Mouse (Mus musculus): ENCODE results near the gene Eps15. TPM values are rescaled to one million over a fixed set of nuclear protein-coding genes. Genes with fewer than 3 reads are reported as not detected.

The Eps15 gene
- total RNA-seq, 2 experiments from 2014 or later = 67.6 to 83.7 TPM

- no peak for DNase-seq
- Histone ChIP-seq H3K27ac (no peak overlapping the region), H3K4me3 (no peak overlapping the region)
- no peak for TF ChIP-seq CTCF (IDR thresholded peaks at IDR 0.05)
- intact Hi-C loops (cut with DNase I) = no loop called here
Observed at GRCm38 (mm10) chr4:109407701-109408485, 127.8 kb downstream of the Eps15 start.

GRCm38 (mm10) chr4:109410681-109411376 lies 130.8 kb downstream of the Eps15 start:
- Histone ChIP-seq H3K4me3 (no peak overlapping the region), H3K27ac (no peak overlapping the region)
- DNase-seq = no peak
- TF ChIP-seq CTCF (IDR thresholded peaks at IDR 0.05) = no peak
- intact Hi-C loops (cut with DNase I) = no loop called here

- no peak for DNase-seq
- intact Hi-C loops (cut with DNase I) = no loop called here
- no peak overlapping the region for H3K4me3 ChIP-seq
- no peak for TF ChIP-seq CTCF (IDR thresholded peaks at IDR 0.05)
- H3K27ac ChIP-seq = no peak overlapping the region
Observed at GRCm38 (mm10) chr4:109411377-109411967, 131.4 kb downstream of the Eps15 start.

GRCm38 (mm10) chr4:109412233-109412632 lies 132.2 kb downstream of the Eps15 start:
- H3K27ac ChIP-seq = no peak overlapping the region
- no peak for DNase-seq
- TF ChIP-seq CTCF (IDR thresholded peaks at IDR 0.05) = no peak
- H3K4me3 ChIP-seq = no peak overlapping the region
- intact Hi-C loops (cut with DNase I) = no loop called here

GRCm38 (mm10) chr4:109417998-109418397 lies 137.9 kb downstream of the Eps15 start:
- H3K27ac ChIP-seq = no peak overlapping the region
- intact Hi-C loops (cut with DNase I) = no loop called here
- no peak for TF ChIP-seq CTCF (IDR thresholded peaks at IDR 0.05)
- DNase-seq = no peak
- no peak overlapping the region for H3K4me3 ChIP-seq

- H3K27ac ChIP-seq = no peak overlapping the region
- H3K4me3 ChIP-seq = no peak overlapping the region
- TF ChIP-seq CTCF (IDR thresholded peaks at IDR 0.05) = no peak
- intact Hi-C loops (cut with DNase I) = no loop called here
- no peak for DNase-seq
Observed at GRCm38 (mm10) chr4:109419017-109419416, 138.9 kb downstream of the Eps15 start.

- H3K4me3 ChIP-seq = no peak overlapping the region
- no peak for DNase-seq
- H3K27ac ChIP-seq = no peak overlapping the region
- intact Hi-C loops (cut with DNase I) = no loop called here
- TF ChIP-seq CTCF (IDR thresholded peaks at IDR 0.05) = no peak
Observed at GRCm38 (mm10) chr4:109419563-109419962, 139.5 kb downstream of the Eps15 start.

- intact Hi-C loops (cut with DNase I) = no loop called here
- peak; percentile 37 for TF ChIP-seq CTCF (IDR thresholded peaks at IDR 0.05)
- Histone ChIP-seq H3K27ac (no peak overlapping the region), H3K4me3 (no peak overlapping the region)
- DNase-seq = no peak
Observed at GRCm38 (mm10) chr4:109420138-109420795, 140.2 kb downstream of the Eps15 start.

GRCm38 (mm10) chr4:109421608-109422007 lies 141.5 kb downstream of the Eps15 start:
- no peak for DNase-seq
- Histone ChIP-seq H3K27ac (no peak overlapping the region), H3K4me3 (no peak overlapping the region)
- intact Hi-C loops (cut with DNase I) = no loop called here
- TF ChIP-seq CTCF (IDR thresholded peaks at IDR 0.05) = no peak

- no peak for DNase-seq
- no peak for TF ChIP-seq CTCF (IDR thresholded peaks at IDR 0.05)
- Histone ChIP-seq H3K4me3 (no peak overlapping the region), H3K27ac (no peak overlapping the region)
- intact Hi-C loops (cut with DNase I) = no loop called here
Observed at GRCm38 (mm10) chr4:109422436-109422835, 142.4 kb downstream of the Eps15 start.

- no peak for TF ChIP-seq CTCF (IDR thresholded peaks at IDR 0.05)
- no peak overlapping the region for H3K27ac ChIP-seq
- no peak for DNase-seq
- intact Hi-C loops (cut with DNase I) = no loop called here
- H3K4me3 ChIP-seq = no peak overlapping the region
Observed at GRCm38 (mm10) chr4:109423438-109423837, 143.4 kb downstream of the Eps15 start.

GRCm38 (mm10) chr4:109427058-109427457 lies 147.0 kb downstream of the Eps15 start:
- no peak overlapping the region for H3K4me3 ChIP-seq
- intact Hi-C loops (cut with DNase I) = no loop called here
- TF ChIP-seq CTCF (IDR thresholded peaks at IDR 0.05) = no peak
- no peak for DNase-seq
- no peak overlapping the region for H3K27ac ChIP-seq

- no peak overlapping the region for H3K27ac ChIP-seq
- peak; percentile 9 for DNase-seq
- intact Hi-C loops (cut with DNase I) = no loop called here
- TF ChIP-seq CTCF (IDR thresholded peaks at IDR 0.05) = no peak
- no peak overlapping the region for H3K4me3 ChIP-seq
Observed at GRCm38 (mm10) chr4:109430250-109430649, 150.2 kb downstream of the Eps15 start.

All from gastrocnemius, adult 2 months (tissue).